Mouse (Mus musculus) CD8-positive naive resting alpha-beta T cell, adult 2 months (primary cell): ENCODE results near the gene Mcf2.

Experiments
- DNase-seq, 2 experiments: peaks; one replicate each; pipeline ENCODE4 v3.0.0; 2022; ENCODE audit warnings: low read depth in 2 of 2, low spot score in 2 of 2

Gene Mcf2

GRCm38 (mm10) chrX:60178744-60179458 lies at the start of gene Mcf2:
Gene Mcf2, minus strand, starts transcription at chrX:60179089.
- no peak for DNase-seq

GRCm38 (mm10) chrX:60187726-60188125 lies 8.8 kb upstream of the Mcf2 start:
- DNase-seq = no peak

- no peak for DNase-seq
Observed at GRCm38 (mm10) chrX:60182611-60183010, 3.7 kb upstream of the Mcf2 start.

GRCm38 (mm10) chrX:60178025-60178743 lies 705 bp downstream of the Mcf2 start:
- DNase-seq = no peak

- no peak for DNase-seq
Observed at GRCm38 (mm10) chrX:60170106-60170505, 8.8 kb downstream of the Mcf2 start.

GRCm38 (mm10) chrX:60169511-60169910 lies 9.4 kb downstream of the Mcf2 start:
- no peak for DNase-seq

- DNase-seq = no peak
Observed at GRCm38 (mm10) chrX:60168796-60169195, 10.1 kb downstream of the Mcf2 start.

GRCm38 (mm10) chrX:60147268-60147974 lies 31.5 kb downstream of the Mcf2 start:
- DNase-seq = no peak

GRCm38 (mm10) chrX:60075359-60075758 lies 103.5 kb downstream of the Mcf2 start:
- no peak for DNase-seq

GRCm38 (mm10) chrX:60055185-60055584 lies 123.7 kb downstream of the Mcf2 start:
- no peak for DNase-seq

- DNase-seq = no peak
Observed at GRCm38 (mm10) chrX:60054745-60055144, 124.1 kb downstream of the Mcf2 start.

- DNase-seq = no peak
Observed at GRCm38 (mm10) chrX:60026654-60027053, 152.2 kb downstream of the Mcf2 start.

GRCm38 (mm10) chrX:60021595-60021994 lies 157.3 kb downstream of the Mcf2 start:
- no peak for DNase-seq

- DNase-seq = no peak
Observed at GRCm38 (mm10) chrX:60021007-60021406, 157.9 kb downstream of the Mcf2 start.

- DNase-seq = no peak
Observed at GRCm38 (mm10) chrX:60014588-60014987, 164.3 kb downstream of the Mcf2 start.

- peak in 1 of 2 experiments; percentile 7 for DNase-seq
Observed at GRCm38 (mm10) chrX:60013084-60013676, 165.7 kb downstream of the Mcf2 start.
